Mouse (Mus musculus) CH12.LX (cell line): Measurements from ENCODE around the gene Fgf12.

Experiments used
- CHD2 ChIP-seq: IDR thresholded peaks from 2 replicates; pipeline ENCODE4 v1.6.1; 2011; ENCODE audit warnings: low read length, improper control_type of control experiment
- EP300 ChIP-seq: IDR thresholded peaks from 2 replicates; pipeline ENCODE4 v1.6.1; 2011; ENCODE audit warnings: low read length, improper control_type of control experiment
- HCFC1 ChIP-seq: IDR thresholded peaks from 2 replicates; pipeline ENCODE4 v1.6.1; 2012; ENCODE audit warnings: low read depth, mild to moderate bottlenecking, inconsistent platforms, low read length, improper control_type of control experiment
- MEF2A ChIP-seq: IDR thresholded peaks from 2 replicates; pipeline ENCODE4 v1.6.1; 2014; ENCODE audit warnings: low read depth, mild to moderate bottlenecking, inconsistent platforms, low read length, improper control_type of control experiment, borderline replicate concordance
- POLR2AphosphoS2 ChIP-seq: IDR thresholded peaks from 2 replicates; pipeline ENCODE4 v1.6.1; 2011; ENCODE audit warnings: low read depth, low read length, improper control_type of control experiment
- UBTF ChIP-seq: IDR thresholded peaks from 2 replicates; pipeline ENCODE4 v1.6.1; 2012; ENCODE audit warnings: low read depth, mild to moderate bottlenecking, inconsistent platforms, low read length, improper control_type of control experiment, moderate library complexity
- ZNF384 ChIP-seq: IDR thresholded peaks from 2 replicates; pipeline ENCODE4 v1.6.1; 2012; ENCODE audit warnings: low read depth, low read length, improper control_type of control experiment, inconsistent platforms

DNA sequence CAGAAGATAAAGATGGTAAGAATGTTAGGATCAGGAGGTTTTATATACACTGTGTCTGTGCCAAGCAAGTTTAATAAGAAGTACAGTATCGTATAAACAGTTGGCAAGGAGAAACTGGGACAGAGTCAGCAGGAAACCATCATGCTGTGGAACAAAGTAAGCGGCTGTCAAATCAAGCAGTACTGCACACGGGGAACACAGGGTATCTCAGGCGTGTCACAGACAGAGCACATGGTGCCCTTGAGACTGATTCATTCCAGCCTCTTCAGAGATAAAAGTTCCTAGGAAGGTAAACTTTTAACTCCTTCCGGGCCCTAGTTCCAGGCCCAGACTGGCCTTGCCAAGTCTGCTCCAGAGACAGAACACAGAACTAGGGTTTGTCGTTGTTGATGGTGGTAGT lies 240.4 kb downstream of the Fgf12 start:
- TF ChIP-seq HCFC1 = no peak
- no peak for TF ChIP-seq ZNF384
- TF ChIP-seq MEF2A = no peak
- TF ChIP-seq CHD2 = no peak
- TF ChIP-seq UBTF = no peak
- TF ChIP-seq POLR2AphosphoS2 = no peak
- no peak for TF ChIP-seq EP300
